Mouse (Mus musculus) neural tube, embryonic 13.5 days (tissue): ENCODE data around the gene Il20ra. TPM values are rescaled to one million over a fixed set of nuclear protein-coding genes. Genes with fewer than 3 reads are reported as not detected.

Experiments used
- ATAC-seq: fragments of 200-750 bp; cut with Nextera tagmentation; 2 replicates; pipeline ENCODE4 v1.8.0; 2017; ENCODE audit warnings: low read depth, mild to moderate bottlenecking, moderate TSS enrichment, moderate library complexity
- H3K27ac ChIP-seq: fragments of 300-500 bp; sonication (generic); replicated peaks from 2 replicates; pipeline ENCODE4 v1.5.1; 2015; ENCODE audit warnings: moderate library complexity, mild to moderate bottlenecking, inconsistent platforms
- H3K27me3 ChIP-seq: fragments of 300-500 bp; sonication (generic); 2 replicates; pipeline ENCODE4 v1.6.1; 2015; ENCODE audit warnings: mild to moderate bottlenecking, inconsistent platforms
- H3K36me3 ChIP-seq: fragments of 300-500 bp; sonication (generic); 2 replicates; pipeline ENCODE4 v1.6.1; 2015; ENCODE audit warnings: mild to moderate bottlenecking, inconsistent platforms
- H3K4me1 ChIP-seq: fragments of 300-500 bp; sonication (generic); replicated peaks from 2 replicates; pipeline ENCODE4 v1.6.1; 2015; ENCODE audit warnings: inconsistent platforms
- H3K4me2 ChIP-seq: fragments of 300-500 bp; sonication (generic); 2 replicates; pipeline ENCODE4 v1.6.1; 2015; ENCODE audit warnings: inconsistent platforms, mild to moderate bottlenecking, moderate library complexity
- H3K4me3 ChIP-seq: fragments of 300-500 bp; sonication (generic); 2 replicates; pipeline ENCODE4 v1.5.1; 2015; ENCODE audit warnings: mild to moderate bottlenecking, inconsistent platforms
- H3K9ac ChIP-seq: fragments of 300-500 bp; sonication (generic); 2 replicates; pipeline ENCODE4 v1.6.1; 2015; ENCODE audit warnings: moderate library complexity, mild to moderate bottlenecking, inconsistent platforms
- H3K9me3 ChIP-seq: fragments of 300-500 bp; sonication (generic); 2 replicates; pipeline ENCODE4 v1.6.1; 2016; ENCODE audit warnings: inconsistent platforms
- WGBS: fragments of 180-500 bp; shearing (Covaris S2); methylation state at CpG from one replicate; pipeline ENCODE4 v1.1.7; 2015; 5-methylcytosine and 5-hydroxymethylcytosine counted together
- polyA plus RNA-seq: library from polyadenylated mRNA; unstranded; fragments of >200 nt; fragmentation: Nextera tagmentation; extraction: Ambion mirVana; gene quantifications from 2 replicates; pipeline ENCODE4 v1.2.1, GENCODE M21; 2015

Il20ra gene
- polyA plus RNA-seq, 1 experiment from 2014 or later: not detected

- Histone ChIP-seq H3K4me1 (no peaks in the 10 kb centered on the region), H3K4me3 (no peak overlapping the region), H3K9me3 (no peaks in the 10 kb centered on the region), H3K4me2 (no peak overlapping the region), H3K9ac (no peak overlapping the region), H3K27ac (no peak overlapping the region), H3K36me3 (no peaks in the 10 kb centered on the region), H3K27me3 (no peaks in the 10 kb centered on the region)
- WGBS: 90% methylated on average over 5 of the region's 5 CpGs
- ATAC-seq: no peak
These were observed 69.0 kb downstream of the Il20ra start for GRCm38 (mm10) chr10:19781365-19781764.

GRCm38 (mm10) chr10:19794996-19795395 lies 82.6 kb downstream of the Il20ra start:
- Histone ChIP-seq H3K4me2 (no peak overlapping the region), H3K9ac (no peak overlapping the region), H3K36me3 (no peaks in the 10 kb centered on the region), H3K4me3 (no peak overlapping the region), H3K4me1 (no peaks in the 10 kb centered on the region), H3K27me3 (no peaks in the 10 kb centered on the region), H3K9me3 (no peaks in the 10 kb centered on the region), H3K27ac (no peak overlapping the region)
- ATAC-seq: no peak
- 84% methylated on average over 8 of the region's 8 CpGs for WGBS

- ATAC-seq: no peak
- H3K36me3 ChIP-seq: no peaks in the 10 kb centered on the region
- H3K27me3 ChIP-seq: no peaks in the 10 kb centered on the region
- H3K4me3 ChIP-seq: no peak overlapping the region
- H3K4me1 ChIP-seq: no peaks in the 10 kb centered on the region
- no peak overlapping the region for H3K27ac ChIP-seq
- H3K9me3 ChIP-seq: no peaks in the 10 kb centered on the region
- no peak overlapping the region for H3K9ac ChIP-seq
- WGBS: 83% methylated on average over 7 of the region's 7 CpGs
- H3K4me2 ChIP-seq: no peak overlapping the region
These were observed 90.6 kb downstream of the Il20ra start for GRCm38 (mm10) chr10:19802958-19803357.

- Histone ChIP-seq H3K9me3 (no peaks in the 10 kb centered on the region), H3K4me3 (no peak overlapping the region), H3K27me3 (no peaks in the 10 kb centered on the region), H3K4me2 (no peak overlapping the region), H3K9ac (no peak overlapping the region), H3K36me3 (no peaks in the 10 kb centered on the region), H3K27ac (no peak overlapping the region), H3K4me1 (no peaks in the 10 kb centered on the region)
- 92% methylated on average over 7 of the region's 7 CpGs for WGBS
- ATAC-seq: no peak
These were observed 92.4 kb downstream of the Il20ra start for GRCm38 (mm10) chr10:19804763-19805162.

Other genes with a start within 250 kb of the Il20ra start
- 23.9 and 27.1 TPM in 2 replicates for gene Ifngr1, start 120.6 kb upstream of the Il20ra start, polyA plus RNA-seq
- not detected in 2 replicates for gene Il22ra2, start 90.6 kb upstream of the Il20ra start, polyA plus RNA-seq
- 1.3 and 1.6 TPM in 2 replicates for gene Slc35d3, start 138.9 kb downstream of the Il20ra start, polyA plus RNA-seq
- 25.2 and 33.4 TPM in 2 replicates for gene Pex7, start 195.1 kb downstream of the Il20ra start, polyA plus RNA-seq
- 0.87 and 1.0 TPM in 2 replicates for gene Map3k5, start 221.9 kb downstream of the Il20ra start, polyA plus RNA-seq